Mouse (Mus musculus) intestine, embryonic 16.5 days (tissue): ENCODE data around the gene Vegfb. TPM values are rescaled to one million over a fixed set of nuclear protein-coding genes. Genes with fewer than 3 reads are reported as not detected.

Source experiments
- ATAC-seq: fragments of 200-750 bp; cut with Nextera tagmentation; 2 replicates; pipeline ENCODE4 v1.8.0; 2017; ENCODE audit warnings: moderate TSS enrichment, moderate library complexity
- H3K27ac ChIP-seq: fragments of 300-500 bp; sonication (generic); 2 replicates; pipeline ENCODE4 v1.5.1; 2014; ENCODE audit warnings: mild to moderate bottlenecking, low read length
- H3K27me3 ChIP-seq: fragments of 300-500 bp; sonication (generic); replicated peaks from 2 replicates; pipeline ENCODE4 v1.6.1; 2014; ENCODE audit warnings: low read length, control low read depth, mixed read lengths; ENCODE audit not compliant: control insufficient read depth, insufficient read depth
- H3K36me3 ChIP-seq: fragments of 300-500 bp; sonication (generic); 2 replicates; pipeline ENCODE4 v1.6.1; 2014; ENCODE audit warnings: low read length, control low read depth; ENCODE audit not compliant: control insufficient read depth, insufficient read depth
- H3K4me1 ChIP-seq: fragments of 300-500 bp; sonication (generic); 2 replicates; pipeline ENCODE4 v1.6.1; 2014; ENCODE audit warnings: low read length, control low read depth, mixed read lengths; ENCODE audit not compliant: control insufficient read depth, insufficient read depth
- H3K4me2 ChIP-seq: fragments of 300-500 bp; sonication (generic); 2 replicates; pipeline ENCODE4 v1.6.1; 2014; ENCODE audit warnings: low read depth, low read length, control low read depth
- H3K4me3 ChIP-seq: fragments of 300-500 bp; sonication (generic); 2 replicates; pipeline ENCODE4 v1.5.1; 2014; ENCODE audit warnings: mild to moderate bottlenecking, low read length
- H3K9ac ChIP-seq: fragments of 300-500 bp; sonication (generic); 2 replicates; pipeline ENCODE4 v1.6.1; 2014; ENCODE audit warnings: low read depth, low read length
- H3K9me3 ChIP-seq: fragments of 300-500 bp; sonication (generic); 2 replicates; pipeline ENCODE4 v1.6.1; 2016; ENCODE audit warnings: low read length, control low read depth; ENCODE audit not compliant: control insufficient read depth
- WGBS: fragments of 180-500 bp; shearing (Covaris S2); extraction: QIAGEN DNeasy Blood & Tissue Kit; methylation state at CpG from one replicate; pipeline ENCODE4 v1.1.7; 2014; 5-methylcytosine and 5-hydroxymethylcytosine counted together
- polyA plus RNA-seq: library from polyadenylated mRNA; unstranded; fragments of >200 nt; fragmentation: Nextera tagmentation; extraction: Ambion mirVana; gene quantifications from 2 replicates; pipeline ENCODE4 v1.2.1, GENCODE M21; 2015

Gene Vegfb
- polyA plus RNA-seq, 1 experiment from 2014 or later: 18.3 TPM

DNA sequence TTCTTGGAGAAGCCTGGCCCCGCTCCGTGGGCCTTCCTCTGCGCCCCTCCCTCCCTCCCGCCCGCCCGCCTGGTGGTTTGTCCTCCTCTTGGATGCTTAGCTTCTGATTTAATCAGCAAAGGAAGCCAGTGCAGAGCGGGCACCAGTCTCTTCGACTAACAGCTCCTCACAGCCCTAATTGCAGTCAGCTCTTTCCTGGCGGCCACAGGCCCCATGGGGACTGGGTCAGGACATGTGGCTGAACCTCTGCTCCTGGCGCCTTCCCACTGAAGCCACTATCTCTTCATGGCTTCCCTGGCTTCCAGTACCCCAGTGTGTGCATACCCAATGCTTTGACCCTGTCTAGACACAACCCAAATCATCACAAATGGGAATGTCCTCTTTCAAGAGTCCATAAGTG is 31.0 kb downstream of the Vegfb start:
- ATAC-seq: no peak
- Histone ChIP-seq H3K4me1 (peaks cover 28% of the 10 kb centered on the region), H3K36me3 (peaks cover 51% of the 10 kb centered on the region), H3K27me3 (no peaks in the 10 kb centered on the region), H3K4me2 (no peak overlapping the region), H3K4me3 (no peak overlapping the region), H3K9me3 (no peaks in the 10 kb centered on the region), H3K9ac (0 out of 2 replicates have a peak overlapping the region, but pooled peaks have one; percentile 11), H3K27ac (no peak overlapping the region; the same call in 1 of the 2 replicates)
- 87% methylated on average over 10 of the region's 10 CpGs for WGBS

DNA sequence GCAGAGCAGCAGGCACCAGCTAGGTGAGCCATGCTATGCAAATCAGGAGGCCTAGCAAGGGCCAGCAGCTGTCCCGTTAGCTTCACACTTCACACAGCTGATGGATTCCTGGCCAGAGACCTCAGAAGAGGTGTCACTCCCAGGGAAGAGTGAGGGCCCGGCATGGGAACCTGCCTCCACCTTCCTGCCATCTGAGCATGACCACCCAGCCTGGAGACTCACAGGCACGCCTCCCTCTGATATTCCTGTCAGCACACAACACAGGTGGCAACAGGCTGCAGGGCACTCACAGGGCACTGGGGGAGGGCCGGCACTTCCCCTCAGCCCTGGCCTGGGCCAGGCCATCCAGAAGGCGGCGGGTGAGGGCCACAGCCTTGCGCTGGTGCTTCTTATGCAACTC is 32.0 kb downstream of the Vegfb start:
- peaks cover 28% of the 10 kb centered on the region for H3K4me1 ChIP-seq
- H3K27me3 ChIP-seq: no peaks in the 10 kb centered on the region
- H3K27ac ChIP-seq: peak overlapping the region; percentile 48; the same call in 1 of the 2 replicates
- H3K9me3 ChIP-seq: no peaks in the 10 kb centered on the region
- no peak overlapping the region for H3K4me3 ChIP-seq
- ATAC-seq: no peak
- no peak overlapping the region for H3K9ac ChIP-seq
- H3K4me2 ChIP-seq: no peak overlapping the region
- H3K36me3 ChIP-seq: peaks cover 46% of the 10 kb centered on the region
- 78% methylated on average over 7 of the region's 7 CpGs for WGBS

DNA sequence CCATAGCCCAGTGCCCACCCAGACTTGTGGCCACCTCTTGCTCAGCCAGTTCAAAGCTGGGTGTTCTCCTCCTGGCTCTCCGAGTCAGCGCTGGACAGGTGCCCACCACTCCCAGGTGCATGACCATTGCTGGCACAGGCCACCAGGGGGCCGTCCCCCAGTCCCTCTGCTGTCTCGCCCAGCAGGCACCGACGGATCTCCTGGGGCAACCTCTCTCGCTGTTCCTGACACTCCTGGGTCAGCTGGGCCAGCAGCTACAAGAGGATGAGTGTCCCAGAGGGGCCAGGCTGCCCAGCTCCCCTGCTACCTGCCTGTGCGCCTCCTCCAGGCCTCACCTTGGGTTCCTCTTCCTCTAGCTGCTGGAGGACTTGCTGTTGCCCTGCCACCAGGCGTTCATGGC is 33.4 kb downstream of the Vegfb start:
- no peaks in the 10 kb centered on the region for H3K27me3 ChIP-seq
- 45% methylated on average over 9 of the region's 9 CpGs for WGBS
- H3K4me2 ChIP-seq: no peak overlapping the region
- H3K4me1 ChIP-seq: peaks cover 39% of the 10 kb centered on the region
- ATAC-seq: no peak
- peak overlapping the region; percentile 27; the same call in 1 of the 2 replicates for H3K27ac ChIP-seq
- H3K9ac ChIP-seq: 0 out of 2 replicates have a peak overlapping the region, but pooled peaks have one; percentile 11
- H3K36me3 ChIP-seq: peaks cover 33% of the 10 kb centered on the region
- H3K9me3 ChIP-seq: no peaks in the 10 kb centered on the region
- no peak overlapping the region for H3K4me3 ChIP-seq

DNA sequence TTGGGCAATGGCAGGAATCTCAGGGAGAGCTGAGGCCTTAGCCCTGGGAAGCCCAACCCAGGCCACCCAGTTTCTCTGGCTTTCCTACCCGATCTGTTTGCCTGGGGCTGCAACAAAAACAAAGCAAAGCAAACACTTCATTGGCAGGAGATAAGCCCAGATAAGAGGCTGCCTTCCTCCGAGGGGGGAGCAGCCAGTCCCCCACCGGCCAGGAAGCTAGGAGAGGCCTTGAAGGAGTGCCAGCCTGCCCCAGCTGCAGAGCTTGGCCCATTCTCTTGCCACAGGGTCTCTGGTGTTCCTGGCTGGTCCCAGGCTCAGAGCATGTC is 34.8 kb downstream of the Vegfb start:
- Histone ChIP-seq H3K9ac (peak overlapping the region; percentile 75), H3K4me3 (peak overlapping the region; percentile 67)
- ATAC-seq: peak; percentile 14; the same call in 1 of the 2 replicates

DNA sequence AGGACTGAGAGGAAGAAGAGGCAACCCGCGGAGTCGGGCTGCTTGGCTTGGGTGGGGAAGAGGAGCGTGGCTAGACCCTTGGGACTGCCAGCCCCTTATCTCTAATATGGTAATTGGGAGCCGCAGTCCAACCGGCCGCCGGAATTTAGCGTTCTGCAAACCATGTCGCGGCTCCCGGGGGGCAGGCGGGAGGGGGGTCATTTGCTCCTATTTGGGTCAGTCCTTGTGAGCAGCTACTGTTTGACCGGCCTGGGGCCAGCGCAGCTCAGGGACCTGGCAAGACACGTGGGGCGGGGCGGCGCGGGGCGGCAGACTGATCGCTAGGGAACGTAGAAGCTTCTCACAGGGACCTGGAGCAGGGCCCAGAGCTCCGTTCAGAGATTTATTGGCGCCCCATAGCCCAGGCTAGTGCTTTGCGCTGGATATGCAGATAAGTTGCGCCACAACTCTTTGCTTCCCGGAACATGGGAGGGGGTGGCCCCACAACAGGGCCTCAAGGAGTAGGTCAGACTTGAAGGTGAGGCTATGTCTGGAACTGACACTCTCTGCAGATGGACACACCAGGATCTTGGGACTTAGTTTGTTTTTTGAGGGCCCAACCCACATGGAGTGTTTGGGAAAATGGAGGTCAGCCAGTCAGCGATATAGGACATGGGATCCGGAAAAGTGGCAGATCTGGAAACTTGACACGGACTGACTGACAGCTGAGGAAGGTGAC is 35.3 kb downstream of the Vegfb start:
- under 1% methylated on average over 31 of the region's 31 CpGs for WGBS
- peak; percentile 72 for ATAC-seq
- peaks cover 50% of the 10 kb centered on the region for H3K4me1 ChIP-seq
- H3K4me2 ChIP-seq: peak overlapping the region; percentile 80
- H3K9ac ChIP-seq: peak overlapping the region; percentile 75
- H3K4me3 ChIP-seq: peak overlapping the region; percentile 67
- H3K27me3 ChIP-seq: no peaks in the 10 kb centered on the region
- peaks cover 24% of the 10 kb centered on the region for H3K36me3 ChIP-seq
- H3K27ac ChIP-seq: peak overlapping the region; percentile 98
- H3K9me3 ChIP-seq: no peaks in the 10 kb centered on the region

More for the DNA sequence above, 34.8 kb downstream of the Vegfb start:
- Histone ChIP-seq H3K27ac (peak overlapping the region; percentile 98), H3K4me2 (peak overlapping the region; percentile 80), H3K4me1 (peaks cover 50% of the 10 kb centered on the region), H3K27me3 (no peaks in the 10 kb centered on the region), H3K9me3 (no peaks in the 10 kb centered on the region), H3K36me3 (peaks cover 24% of the 10 kb centered on the region)
- WGBS: 6% methylated on average over 3 of the region's 3 CpGs

DNA sequence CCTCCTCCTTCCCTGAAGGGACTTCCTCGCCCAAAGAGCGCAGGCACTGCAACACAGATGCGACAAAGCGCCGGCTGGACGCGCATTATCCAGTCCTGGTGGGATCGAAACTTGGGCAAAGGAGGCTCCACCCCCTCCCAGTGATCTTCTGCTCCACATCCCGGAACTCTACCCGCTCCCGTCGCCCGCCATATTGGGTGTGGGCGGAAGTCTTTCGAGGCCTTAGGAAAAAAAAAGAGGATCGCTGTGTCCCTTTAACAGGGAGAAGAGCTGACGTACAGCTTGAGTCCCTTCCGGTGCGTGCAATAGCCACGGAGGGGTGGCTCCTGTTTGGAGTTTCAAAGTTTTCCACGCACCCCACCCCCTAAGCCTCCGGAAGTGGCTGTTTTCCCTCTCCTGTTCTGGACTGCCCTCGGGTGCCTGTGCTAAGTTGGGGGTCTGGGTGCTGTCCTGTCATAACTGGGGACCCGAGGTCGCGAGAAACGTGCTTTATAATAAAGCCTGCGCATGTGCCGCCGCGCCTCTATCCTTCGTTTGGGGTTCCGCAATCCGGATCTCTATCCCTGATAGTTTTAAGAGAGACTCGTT is 36.0 kb downstream of the Vegfb start:
- peak; percentile 74 for ATAC-seq
- Histone ChIP-seq H3K36me3 (peaks cover 19% of the 10 kb centered on the region), H3K4me3 (peak overlapping the region; percentile 67), H3K27me3 (no peaks in the 10 kb centered on the region), H3K9me3 (no peaks in the 10 kb centered on the region), H3K4me2 (peak overlapping the region; percentile 80), H3K4me1 (peaks cover 57% of the 10 kb centered on the region), H3K9ac (peak overlapping the region; percentile 75), H3K27ac (peak overlapping the region; percentile 98)
- under 1% methylated on average over 35 of the region's 35 CpGs for WGBS

DNA sequence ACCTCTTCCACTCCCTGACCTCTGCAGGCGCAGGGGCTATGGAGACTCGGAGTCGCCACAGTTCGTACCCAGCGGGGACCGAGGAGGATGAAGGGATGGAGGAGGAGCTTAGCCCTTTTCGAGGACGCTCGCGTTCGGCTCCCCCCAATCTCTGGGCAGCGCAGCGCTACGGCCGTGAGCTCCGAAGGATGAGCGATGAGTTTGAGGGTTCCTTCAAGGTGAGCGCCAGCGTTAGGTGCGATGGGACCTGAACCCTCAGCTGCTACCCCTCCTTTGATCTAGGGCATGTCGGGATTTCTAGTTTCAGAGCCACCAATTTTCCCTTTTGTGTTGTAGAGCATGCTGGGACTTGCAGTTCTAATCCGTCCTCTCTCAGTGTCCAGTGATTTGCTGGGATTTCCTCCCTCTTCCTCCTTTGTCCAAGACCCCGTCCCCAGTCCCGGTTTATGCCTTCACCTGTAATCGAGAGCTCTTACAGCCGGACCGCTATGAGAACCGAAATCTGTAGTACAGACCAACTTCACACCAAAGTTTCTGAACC is 36.8 kb downstream of the Vegfb start:
- WGBS: under 1% methylated on average over 28 of the region's 28 CpGs
- H3K27ac ChIP-seq: peak overlapping the region; percentile 98
- peak overlapping the region; percentile 80 for H3K4me2 ChIP-seq
- peak overlapping the region; percentile 67 for H3K4me3 ChIP-seq
- ATAC-seq: peak; percentile 12
- H3K27me3 ChIP-seq: no peaks in the 10 kb centered on the region
- H3K9ac ChIP-seq: peak overlapping the region; percentile 75
- H3K9me3 ChIP-seq: no peaks in the 10 kb centered on the region
- H3K36me3 ChIP-seq: peaks cover 11% of the 10 kb centered on the region
- H3K4me1 ChIP-seq: peaks cover 57% of the 10 kb centered on the region

DNA sequence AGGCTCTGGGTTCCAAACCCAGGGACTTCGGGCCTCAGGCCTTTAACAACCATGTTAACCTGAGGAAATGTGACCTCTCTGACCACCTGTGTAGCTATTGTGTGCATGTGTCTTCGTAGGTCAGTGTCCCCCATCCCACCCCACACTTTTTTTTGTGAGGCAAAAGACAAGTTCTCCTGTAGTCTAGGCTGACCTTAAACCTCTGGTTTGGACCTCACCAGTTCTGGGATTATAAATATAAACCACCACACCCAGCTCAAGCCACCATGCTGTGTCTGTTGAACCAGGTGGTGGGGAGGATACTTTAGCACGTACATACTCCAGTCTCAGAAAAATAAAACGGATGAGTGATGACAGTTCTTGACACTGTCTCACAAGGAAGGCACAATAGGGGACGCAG is 37.5 kb downstream of the Vegfb start:
- Histone ChIP-seq H3K27me3 (no peaks in the 10 kb centered on the region), H3K36me3 (peaks cover 8% of the 10 kb centered on the region; the same call in 1 of the 2 replicates), H3K4me3 (peak overlapping the region; percentile 67), H3K4me2 (peak overlapping the region; percentile 80), H3K9ac (peak overlapping the region; percentile 75; the same call in 1 of the 2 replicates), H3K27ac (peak overlapping the region; percentile 98), H3K9me3 (no peaks in the 10 kb centered on the region), H3K4me1 (peaks cover 55% of the 10 kb centered on the region)
- 48% methylated on average over 5 of the region's 5 CpGs for WGBS
- no peak for ATAC-seq

DNA sequence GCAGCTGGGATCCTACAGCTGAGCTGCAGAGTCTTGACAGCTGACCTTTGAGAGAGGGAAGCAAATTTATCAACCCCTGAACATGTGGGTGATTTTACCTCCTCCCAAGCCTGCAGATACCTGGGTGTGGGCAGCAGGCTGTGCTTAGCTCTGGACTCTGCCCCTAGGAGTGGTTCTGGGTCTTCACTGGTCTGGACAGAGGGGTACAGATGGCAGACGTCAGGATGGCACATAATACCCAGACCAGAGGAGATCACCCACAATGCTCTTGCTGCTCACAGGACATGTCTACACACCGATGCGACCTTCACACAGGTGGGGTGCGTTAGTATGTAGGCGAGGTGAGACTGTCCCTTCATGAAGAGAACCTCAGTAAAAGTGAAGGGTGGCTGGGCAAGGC is 37.9 kb downstream of the Vegfb start:
- H3K27ac ChIP-seq: peak overlapping the region; percentile 98
- 77% methylated on average over 5 of the region's 5 CpGs for WGBS
- H3K4me2 ChIP-seq: peak overlapping the region; percentile 80
- H3K36me3 ChIP-seq: peaks cover 8% of the 10 kb centered on the region; the same call in 1 of the 2 replicates
- peaks cover 53% of the 10 kb centered on the region for H3K4me1 ChIP-seq
- no peaks in the 10 kb centered on the region for H3K27me3 ChIP-seq
- no peaks in the 10 kb centered on the region for H3K9me3 ChIP-seq
- 0 out of 2 replicates have a peak, but pooled peaks have one; percentile 14 for ATAC-seq
- H3K4me3 ChIP-seq: no peak overlapping the region
- H3K9ac ChIP-seq: peak overlapping the region; percentile 35; the same call in 1 of the 2 replicates
